Mouse (Mus musculus): ENCODE measurements around the gene Atf5.

DNA sequence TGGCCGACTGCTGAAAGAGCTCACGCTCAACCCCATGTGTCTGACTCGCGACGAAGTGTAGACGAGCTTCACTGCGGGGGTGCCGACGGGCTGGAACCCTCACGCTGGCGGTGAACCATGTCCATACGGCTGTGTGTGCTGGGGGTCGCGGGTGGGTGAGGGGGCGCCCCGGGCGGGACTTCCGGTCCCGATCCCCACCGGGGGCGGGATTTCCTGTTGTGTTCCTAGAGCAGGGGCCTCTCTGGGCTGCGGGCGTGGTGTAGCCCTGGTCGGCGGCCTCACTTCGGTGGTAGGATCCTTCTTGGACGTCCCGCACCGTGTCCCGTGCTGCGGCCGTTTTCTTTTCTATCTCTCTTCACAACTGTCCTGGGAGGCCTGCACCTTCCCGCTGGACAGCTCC, 33.7 kb upstream of the Atf5 start:
- no peak for TF ChIP-seq GATA1 (IDR thresholded peaks at IDR 0.05; ENCODE audit: borderline replicate concordance, low read length)
- no peak; the same call in 1 of the 2 replicates for TF ChIP-seq FLI1 (IDR thresholded peaks at IDR 0.05; ENCODE audit: low read length)
